Mouse (Mus musculus) midbrain, embryonic 12.5 days (tissue): ENCODE measurements at regions not wholly inside any gene's neighbourhood (a gene's known extent, or its start where the extent isn't known, plus 50 kb on each side); places are given as distances from the start of the nearest gene placed in this dataset.
"Not testable (repeated sequence)": the region's sequence is repeated elsewhere in the genome, so short reads cannot be mapped to it uniquely, and the experiment has no call there.

Experiments
- ATAC-seq: fragments of 200-750 bp; cut with Nextera tagmentation; 2 replicates; pipeline ENCODE4 v1.8.0; 2017; ENCODE audit warnings: low read depth, moderate TSS enrichment, moderate library complexity; ENCODE audit not compliant: low FRiP score
- H3K27ac ChIP-seq: fragments of 300-500 bp; sonication (generic); replicated peaks from 2 replicates; pipeline ENCODE4 v1.5.1; 2016; ENCODE audit warnings: mild to moderate bottlenecking
- H3K27me3 ChIP-seq: fragments of 300-500 bp; sonication (generic); 2 replicates; pipeline ENCODE4 v1.6.1; 2016; ENCODE audit warnings: mild to moderate bottlenecking
- H3K36me3 ChIP-seq: fragments of 300-500 bp; sonication (generic); 2 replicates; pipeline ENCODE4 v1.6.1; 2016
- H3K4me1 ChIP-seq: fragments of 300-500 bp; sonication (generic); 2 replicates; pipeline ENCODE4 v1.6.1; 2016
- H3K4me2 ChIP-seq: fragments of 300-500 bp; sonication (generic); replicated peaks from 2 replicates; pipeline ENCODE4 v1.6.1; 2016; ENCODE audit warnings: mild to moderate bottlenecking, moderate library complexity
- H3K4me3 ChIP-seq: fragments of 300-500 bp; sonication (generic); 2 replicates; pipeline ENCODE4 v1.5.1; 2016; ENCODE audit warnings: mild to moderate bottlenecking
- H3K9ac ChIP-seq: fragments of 300-500 bp; sonication (generic); replicated peaks from 2 replicates; pipeline ENCODE4 v1.6.1; 2016; ENCODE audit warnings: mild to moderate bottlenecking, moderate library complexity
- H3K9me3 ChIP-seq: fragments of 300-500 bp; sonication (generic); 2 replicates; pipeline ENCODE4 v1.6.1; 2016; ENCODE audit warnings: mild to moderate bottlenecking
- WGBS: fragments of 180-500 bp; shearing (Covaris S2); methylation state at CpG from one replicate; pipeline ENCODE4 v1.1.7; 2016; 5-methylcytosine and 5-hydroxymethylcytosine counted together

DNA sequence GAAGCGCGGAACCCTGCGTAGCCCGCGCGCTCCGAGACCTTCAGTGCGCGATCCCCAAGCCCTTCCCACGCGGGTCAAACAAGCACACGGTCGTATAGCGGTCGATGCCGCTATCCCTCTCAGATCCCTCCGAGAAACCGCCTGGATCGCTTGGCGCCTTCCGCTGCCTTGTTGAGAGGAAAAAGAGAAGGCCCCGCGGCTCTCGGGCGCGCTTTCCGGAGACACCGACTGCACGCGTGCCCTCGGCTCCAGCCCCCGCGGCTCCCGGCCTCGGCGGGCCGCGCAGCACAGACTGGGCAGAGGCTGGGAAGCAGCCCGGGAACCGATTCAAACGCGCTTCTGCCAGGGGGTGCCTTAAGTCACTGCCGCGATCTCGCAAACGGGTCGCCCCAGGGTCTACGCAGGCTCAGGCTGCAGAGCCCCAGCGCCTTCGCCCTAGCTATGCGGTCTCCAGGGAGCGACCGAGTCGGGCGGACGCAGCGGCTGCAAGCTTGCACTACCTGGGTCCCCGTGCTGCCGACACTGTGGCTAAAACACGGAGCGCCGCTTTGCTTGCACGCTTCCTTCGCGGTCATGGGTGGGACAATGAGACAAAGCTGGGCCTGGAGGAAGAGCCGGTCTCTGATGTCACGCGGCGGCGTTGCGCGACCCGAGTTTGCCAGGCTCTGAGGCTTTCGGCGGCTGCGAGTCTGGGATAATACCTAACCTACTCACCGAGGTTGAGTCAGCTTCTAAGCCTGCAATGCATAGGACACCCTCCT lies 87.3 kb downstream of the Crisp4 start:
- Histone ChIP-seq H3K27ac (no peak overlapping the region), H3K27me3 (peaks cover 52% of the 10 kb centered on the region), H3K4me2 (peak overlapping the region; percentile 94), H3K4me1 (peaks cover 10% of the 10 kb centered on the region), H3K36me3 (no peaks in the 10 kb centered on the region), H3K9ac (peak overlapping the region; percentile 68), H3K4me3 (peak overlapping the region; percentile 62), H3K9me3 (no peaks in the 10 kb centered on the region)
- ATAC-seq, result peak; percentile 83
- under 1% methylated on average over 77 of the region's 77 CpGs for WGBS

DNA sequence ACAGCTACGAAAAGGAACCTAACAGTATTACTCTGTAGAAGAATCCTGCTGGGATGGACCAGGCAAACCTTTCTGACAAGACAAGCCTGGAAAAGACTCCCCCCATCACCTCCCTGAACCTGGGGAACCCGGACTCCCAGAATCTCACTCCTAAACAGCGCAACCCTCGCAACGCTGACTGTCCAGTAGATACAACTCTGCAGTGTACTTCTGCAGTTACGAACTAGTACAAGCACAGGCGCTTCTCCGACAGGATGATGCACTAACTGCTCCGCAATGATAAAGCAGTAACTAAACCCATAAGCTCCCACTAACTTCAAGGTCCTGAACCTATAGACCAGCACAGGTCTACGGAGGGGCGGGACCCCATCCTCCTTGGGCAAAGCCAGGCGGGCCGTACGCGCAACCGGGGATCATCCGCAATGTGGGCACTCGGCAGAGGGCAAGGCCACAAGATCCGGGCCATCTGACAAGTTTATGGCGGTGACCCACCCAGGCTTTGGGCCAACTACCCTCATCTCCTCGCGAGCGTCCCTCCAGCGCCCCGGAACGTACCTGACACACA lies 88.0 kb downstream of the Crisp4 start:
- ATAC-seq, result peak; percentile 35
- peak overlapping the region; percentile 68 for H3K9ac ChIP-seq
- H3K27me3 ChIP-seq, result peaks cover 52% of the 10 kb centered on the region
- H3K36me3 ChIP-seq, result no peaks in the 10 kb centered on the region
- H3K4me1 ChIP-seq, result peaks cover 10% of the 10 kb centered on the region
- no peaks in the 10 kb centered on the region for H3K9me3 ChIP-seq
- H3K4me2 ChIP-seq, result peak overlapping the region; percentile 94
- H3K27ac ChIP-seq, result no peak overlapping the region
- H3K4me3 ChIP-seq, result peak overlapping the region; percentile 62
- WGBS, result under 1% methylated on average over 26 of the region's 26 CpGs

DNA sequence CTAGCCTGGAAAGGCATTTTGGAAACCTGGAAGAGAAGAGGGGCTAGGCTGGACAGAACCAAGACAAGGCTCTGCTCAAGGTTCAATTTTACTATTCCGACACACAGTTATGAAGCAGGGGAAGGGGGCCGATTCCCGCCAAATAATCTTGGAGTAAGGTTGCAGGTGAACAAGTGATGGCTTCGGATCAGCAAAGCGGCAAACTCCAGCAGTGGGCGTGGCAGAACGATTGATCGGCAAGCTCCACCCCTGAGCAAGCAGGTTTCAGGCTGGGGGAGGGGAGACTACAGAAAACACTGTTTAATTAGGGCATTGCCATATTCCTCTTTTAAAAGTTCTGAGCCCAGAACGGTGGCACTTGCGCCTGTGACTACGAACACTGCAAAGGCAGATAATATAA lies 88.7 kb downstream of the Crisp4 start:
- H3K36me3 ChIP-seq, H3K9ac ChIP-seq, ATAC-seq, H3K27ac ChIP-seq, H3K9me3 ChIP-seq: not testable (repeated sequence)
- Histone ChIP-seq H3K4me3 (peak overlapping the region; percentile 62), H3K27me3 (peaks cover 52% of the 10 kb centered on the region), H3K4me2 (peak overlapping the region; percentile 94), H3K4me1 (peaks cover 10% of the 10 kb centered on the region)
- WGBS, result 9% methylated on average over 11 of the region's 11 CpGs

DNA sequence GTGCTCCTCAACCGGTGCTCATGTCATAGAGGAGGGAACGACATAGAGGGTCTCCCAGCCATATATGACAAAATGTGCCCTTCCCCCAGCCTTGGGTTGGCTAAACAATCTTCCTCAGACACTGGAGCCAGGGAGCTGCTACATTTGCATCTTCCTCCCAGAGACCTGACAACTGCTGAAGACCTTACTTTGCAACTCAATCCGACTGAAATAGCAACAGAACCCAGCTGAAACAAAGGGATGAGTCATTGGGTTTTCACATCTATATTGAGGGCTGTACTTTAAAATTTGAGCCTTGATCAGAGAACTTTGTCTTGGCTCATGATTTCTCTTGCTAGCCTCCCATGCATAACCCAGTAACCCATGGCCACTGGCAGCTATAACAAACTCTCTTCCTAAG lies 115.5 kb downstream of the Crisp4 start:
- Histone ChIP-seq H3K27me3 (no peaks in the 10 kb centered on the region), H3K9me3 (no peaks in the 10 kb centered on the region), H3K4me2 (no peak overlapping the region), H3K36me3 (no peaks in the 10 kb centered on the region), H3K4me3 (no peak overlapping the region), H3K27ac (no peak overlapping the region), H3K4me1 (no peaks in the 10 kb centered on the region), H3K9ac (no peak overlapping the region)
- ATAC-seq, result no peak
- WGBS, result 57% methylated on average over 3 of the region's 3 CpGs

DNA sequence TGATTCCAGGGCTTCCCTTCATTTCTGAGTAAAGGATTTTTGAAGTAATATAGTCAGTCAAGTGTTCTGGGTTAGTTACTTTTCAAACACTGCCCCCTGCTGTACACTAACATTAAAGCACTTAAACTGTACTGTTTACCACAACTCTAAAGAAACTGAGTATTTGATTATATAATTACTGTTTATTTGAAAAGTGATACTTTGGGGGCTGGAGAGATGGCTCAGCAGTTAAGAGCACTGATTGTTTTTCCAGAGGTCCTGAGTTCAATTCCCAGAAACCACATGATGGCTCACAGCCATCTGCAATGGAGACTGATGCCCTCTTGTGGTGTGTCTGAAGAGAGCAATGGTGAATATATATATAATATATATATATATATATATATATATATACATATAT lies 132.8 kb downstream of the Crisp4 start:
- H3K36me3 ChIP-seq, H3K9ac ChIP-seq, H3K4me1 ChIP-seq, H3K4me3 ChIP-seq, H3K4me2 ChIP-seq, H3K27me3 ChIP-seq, H3K27ac ChIP-seq, H3K9me3 ChIP-seq, ATAC-seq: not testable (repeated sequence)

DNA sequence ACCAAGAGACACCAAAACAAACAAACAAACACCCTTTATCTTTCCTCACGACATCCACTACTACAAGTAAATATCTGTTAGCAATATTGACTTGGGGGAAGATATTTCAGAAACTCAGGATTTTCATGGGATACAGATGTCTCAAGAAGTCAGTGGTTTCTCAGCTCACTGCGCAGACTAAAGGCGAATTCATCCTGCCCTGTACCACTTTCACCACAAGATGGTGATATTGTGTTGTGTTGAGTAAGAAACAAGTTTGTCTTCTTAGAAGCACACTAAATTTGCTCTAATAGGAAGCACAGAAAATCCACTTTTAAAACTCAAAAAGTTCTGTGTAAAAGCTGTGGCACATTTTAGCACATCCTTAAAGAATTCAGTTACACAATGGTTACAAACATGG lies 165.1 kb downstream of the Crisp4 start:
- Histone ChIP-seq H3K4me2 (no peak overlapping the region), H3K36me3 (no peaks in the 10 kb centered on the region), H3K9ac (no peak overlapping the region), H3K27me3 (peaks cover 8% of the 10 kb centered on the region), H3K9me3 (no peaks in the 10 kb centered on the region), H3K4me3 (no peak overlapping the region), H3K4me1 (no peaks in the 10 kb centered on the region), H3K27ac (no peak overlapping the region)
- ATAC-seq, result peak; percentile 69
- 21% methylated on average over 3 of the region's 3 CpGs for WGBS

DNA sequence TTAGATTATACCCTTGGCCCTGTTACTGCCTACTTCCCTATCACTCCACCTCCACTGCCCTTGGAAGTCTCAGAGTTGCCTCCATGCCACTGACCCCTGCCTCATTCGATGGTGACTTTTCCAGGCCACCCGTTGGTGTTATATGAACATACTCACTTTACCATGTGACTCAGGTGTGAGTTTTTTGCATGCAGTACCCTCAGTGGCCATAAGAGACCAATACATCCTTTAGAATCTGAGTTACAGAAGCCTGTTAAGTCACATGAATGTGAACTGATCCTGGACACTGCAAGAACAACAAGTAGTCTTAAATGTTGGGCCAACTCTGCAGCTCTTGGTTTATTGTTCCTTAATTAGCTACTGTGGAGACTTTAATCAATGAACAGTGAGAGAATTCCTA lies 167.6 kb downstream of the Crisp4 start:
- H3K4me1 ChIP-seq, result no peaks in the 10 kb centered on the region
- no peak for ATAC-seq
- no peak overlapping the region for H3K9ac ChIP-seq
- H3K27me3 ChIP-seq, result peaks cover 5% of the 10 kb centered on the region
- 85% methylated on average over 2 of the region's 2 CpGs for WGBS
- no peak overlapping the region for H3K27ac ChIP-seq
- H3K4me3 ChIP-seq, result no peak overlapping the region
- H3K9me3 ChIP-seq, result no peaks in the 10 kb centered on the region
- no peak overlapping the region for H3K4me2 ChIP-seq
- H3K36me3 ChIP-seq, result no peaks in the 10 kb centered on the region

DNA sequence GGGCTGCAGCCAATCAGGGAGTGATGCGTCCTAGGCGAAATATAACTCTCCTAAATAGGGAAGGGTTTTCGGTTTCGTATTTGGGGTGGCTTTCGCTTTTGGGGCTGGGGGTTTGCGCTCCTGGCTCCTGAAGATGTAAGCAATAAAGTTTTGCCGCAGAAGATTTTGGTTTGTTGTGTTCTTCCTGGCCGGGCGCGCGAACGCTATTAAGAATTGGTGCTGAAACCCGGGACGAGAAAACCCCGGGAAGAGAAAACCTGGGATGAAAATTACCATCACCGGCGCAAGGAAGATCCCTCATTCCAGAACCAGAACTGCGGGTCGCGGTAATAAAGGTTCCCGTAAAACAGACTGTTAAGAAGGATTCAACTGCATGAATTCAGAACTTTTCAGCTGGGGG lies 188.8 kb downstream of the Crisp4 start:
- not testable (repeated sequence) for H3K27ac ChIP-seq, H3K9me3 ChIP-seq, H3K4me3 ChIP-seq, ATAC-seq, H3K4me2 ChIP-seq, H3K9ac ChIP-seq, H3K4me1 ChIP-seq, H3K36me3 ChIP-seq, H3K27me3 ChIP-seq
- 97% methylated on average over 21 of the region's 21 CpGs for WGBS

DNA sequence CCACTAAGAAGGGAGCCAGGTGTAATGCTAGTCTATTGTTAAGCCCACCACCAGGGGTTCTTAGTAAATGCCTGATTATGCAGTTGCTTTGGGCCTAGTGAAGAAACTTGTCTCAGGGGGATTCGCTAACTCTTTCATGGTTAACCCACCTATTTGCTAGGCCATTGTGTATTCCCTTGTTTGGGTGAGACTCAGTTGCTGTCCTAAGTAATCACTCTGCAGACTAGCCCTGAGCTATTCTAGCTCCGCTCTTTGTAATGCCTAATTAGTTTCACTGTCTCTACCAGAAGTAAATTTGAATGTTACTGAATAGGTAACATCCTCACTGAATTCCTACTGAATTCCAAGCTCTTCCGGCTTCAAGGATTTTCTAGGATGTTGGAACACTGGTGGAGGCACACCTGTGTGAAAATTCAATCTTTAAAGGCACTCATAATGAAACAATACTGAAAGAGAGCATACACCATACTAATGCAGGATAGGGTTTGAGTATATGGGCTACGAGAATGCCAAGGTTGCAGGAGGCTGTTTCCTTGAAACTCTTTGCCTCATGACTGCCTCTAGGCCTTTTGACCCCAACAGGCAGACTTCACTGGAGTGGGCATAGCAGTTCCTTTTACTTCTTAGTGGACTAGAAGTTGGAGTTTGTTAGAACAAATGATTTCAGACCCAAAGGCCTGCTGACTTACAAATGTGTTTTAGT lies 213.4 kb downstream of the Crisp4 start:
- H3K9me3 ChIP-seq, H3K4me1 ChIP-seq, H3K4me2 ChIP-seq, H3K9ac ChIP-seq, H3K27me3 ChIP-seq, H3K36me3 ChIP-seq, H3K4me3 ChIP-seq, ATAC-seq, H3K27ac ChIP-seq: not testable (repeated sequence)
- 76% methylated on average over 4 of the region's 4 CpGs for WGBS
